Mouse (Mus musculus) forebrain, embryonic 11.5 days (tissue): ENCODE results near the gene Castor2. TPM values are rescaled to one million over a fixed set of nuclear protein-coding genes. Genes with fewer than 3 reads are reported as not detected.
A peak's percentile ranks its signal among the peaks of the same experiment; 100 is the strongest.

ENCODE experiments used
- ATAC-seq: fragments of 200-750 bp; cut with Nextera tagmentation; replicated peaks from 2 replicates; pipeline ENCODE4 v1.8.0; 2017; ENCODE audit warnings: moderate TSS enrichment; ENCODE audit not compliant: low FRiP score
- DNase-seq: peaks from one replicate; pipeline ENCODE4 v3.0.0-alpha.2; 2017; ENCODE audit warnings: low spot score
- H3K27ac ChIP-seq: fragments of 300-500 bp; sonication (generic); 2 replicates; pipeline ENCODE4 v1.5.1; 2014; ENCODE audit warnings: low read depth, low read length
- H3K27me3 ChIP-seq: fragments of 300-500 bp; sonication (generic); 2 replicates; pipeline ENCODE4 v1.6.1; 2014; ENCODE audit warnings: mild to moderate bottlenecking, low read length, mixed read lengths; ENCODE audit not compliant: control insufficient read depth, insufficient read depth
- H3K36me3 ChIP-seq: fragments of 300-500 bp; sonication (generic); 2 replicates; pipeline ENCODE4 v1.6.1; 2014; ENCODE audit warnings: mild to moderate bottlenecking, low read length, moderate library complexity, mixed read lengths; ENCODE audit not compliant: control insufficient read depth, insufficient read depth
- H3K4me1 ChIP-seq: fragments of 300-500 bp; sonication (generic); replicated peaks from 2 replicates; pipeline ENCODE4 v1.6.1; 2014; ENCODE audit warnings: low read length, mixed read lengths; ENCODE audit not compliant: control insufficient read depth, insufficient read depth
- H3K4me2 ChIP-seq: fragments of 300-500 bp; sonication (generic); 2 replicates; pipeline ENCODE4 v1.6.1; 2014; ENCODE audit warnings: low read depth, mild to moderate bottlenecking, low read length, moderate library complexity, mixed read lengths; ENCODE audit not compliant: severe bottlenecking
- H3K4me3 ChIP-seq: fragments of 300-500 bp; sonication (generic); 2 replicates; pipeline ENCODE4 v1.5.1; 2014; ENCODE audit warnings: low read depth, low read length
- H3K9ac ChIP-seq: fragments of 300-500 bp; sonication (generic); 2 replicates; pipeline ENCODE4 v1.6.1; 2014; ENCODE audit warnings: low read length
- H3K9me3 ChIP-seq: fragments of 300-500 bp; sonication (generic); 2 replicates; pipeline ENCODE4 v1.6.1; 2016; ENCODE audit warnings: low read length, mixed read lengths; ENCODE audit not compliant: control insufficient read depth
- WGBS: fragments of 180-500 bp; shearing (Covaris S2); extraction: QIAGEN DNeasy Blood & Tissue Kit; methylation state at CpG from one replicate; pipeline ENCODE4 v1.1.7; 2014; 5-methylcytosine and 5-hydroxymethylcytosine counted together
- polyA plus RNA-seq: library from polyadenylated mRNA; unstranded; fragments of >200 nt; fragmentation: Nextera tagmentation; extraction: Ambion mirVana; gene quantifications from 2 replicates; pipeline ENCODE4 v1.2.1, GENCODE M21; 2014

Gene Castor2
- polyA plus RNA-seq, 1 experiment from 2014 or later = 11.8 TPM

DNA sequence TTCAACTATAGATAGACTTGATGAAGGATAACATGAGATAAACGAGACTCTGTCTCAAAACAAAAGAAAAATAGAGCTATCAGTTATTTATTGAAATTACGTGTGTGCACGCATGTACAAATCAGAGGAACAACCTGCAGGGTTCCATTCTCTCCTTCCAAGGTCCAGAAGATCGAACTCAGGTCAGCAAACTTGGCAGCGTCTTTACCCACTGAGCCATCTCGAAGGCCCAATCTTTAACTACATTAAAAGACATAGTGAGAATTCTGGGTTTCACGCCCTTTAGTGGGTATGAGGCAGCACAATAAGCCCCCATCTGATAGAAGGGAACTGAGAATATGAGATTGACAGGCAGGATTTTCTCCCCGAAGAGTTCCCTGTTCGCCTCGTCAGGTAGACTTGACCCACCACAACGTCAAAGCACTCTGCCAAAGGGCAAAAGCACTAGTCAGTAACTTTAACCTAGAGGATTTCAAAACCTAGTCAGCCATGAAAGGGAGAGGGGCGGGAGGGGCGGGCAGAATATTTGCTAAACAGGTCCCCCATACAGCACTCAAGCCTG is 1.1 kb upstream of the Castor2 start:
- 47% methylated on average over 13 of the region's 13 CpGs for WGBS
- no peak for ATAC-seq
- no peak overlapping the region for H3K27ac ChIP-seq

GRCm38 (mm10) chr5:134098976-134099375 is 535 bp upstream of the Castor2 start:
- no peaks in the 10 kb centered on the region for H3K9me3 ChIP-seq
- ATAC-seq = peak; percentile 40
- H3K27me3 ChIP-seq = no peaks in the 10 kb centered on the region
- H3K27ac ChIP-seq = no peak overlapping the region
- peak overlapping the region; percentile 75 for H3K4me3 ChIP-seq
- peak overlapping the region; percentile 93 for H3K4me2 ChIP-seq
- DNase-seq = peak; percentile 68
- peaks cover 5% of the 10 kb centered on the region for H3K4me1 ChIP-seq
- H3K9ac ChIP-seq = peak overlapping the region; percentile 37
- no peaks in the 10 kb centered on the region for H3K36me3 ChIP-seq
- WGBS = 1% methylated on average over 17 of the region's 17 CpGs

More for the DNA sequence above, 1.1 kb upstream of the Castor2 start:
- DNase-seq = no peak
- Histone ChIP-seq H3K9ac (no peak overlapping the region; the same call in 1 of the 2 replicates), H3K4me2 (peak overlapping the region; percentile 93), H3K4me1 (peaks cover 8% of the 10 kb centered on the region), H3K9me3 (no peaks in the 10 kb centered on the region), H3K4me3 (peak overlapping the region; percentile 75), H3K36me3 (no peaks in the 10 kb centered on the region), H3K27me3 (no peaks in the 10 kb centered on the region)

DNA sequence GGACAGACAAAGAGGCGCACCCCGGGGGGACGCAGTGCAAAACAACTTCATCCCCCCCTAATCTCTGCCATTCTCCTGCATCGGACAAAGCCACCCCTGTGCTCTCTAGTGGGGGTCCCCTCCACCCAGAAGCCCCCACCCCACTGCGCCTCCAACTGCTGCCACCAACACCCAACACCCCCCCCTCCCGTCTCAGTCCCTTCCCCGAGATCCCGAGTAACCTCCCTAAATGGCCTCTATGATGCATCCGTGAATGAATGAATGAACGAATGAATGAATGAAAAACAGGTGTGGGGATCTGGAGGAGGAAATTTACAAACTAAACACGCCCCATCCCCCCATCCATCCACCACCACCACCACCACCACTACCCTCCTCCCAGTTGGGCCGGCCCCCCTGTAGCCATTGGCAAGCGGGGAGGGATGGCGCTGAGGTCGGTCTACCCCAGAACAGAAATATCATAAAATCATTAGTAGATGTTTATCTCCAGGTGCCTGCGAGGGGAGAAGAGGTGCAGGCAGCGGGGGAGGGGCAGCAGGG is 791 bp downstream of the Castor2 start:
- Histone ChIP-seq H3K9me3 (no peaks in the 10 kb centered on the region), H3K4me2 (peak overlapping the region; percentile 93), H3K27ac (peak overlapping the region; percentile 74; the same call in 1 of the 2 replicates), H3K4me1 (peaks cover 5% of the 10 kb centered on the region), H3K4me3 (peak overlapping the region; percentile 75), H3K36me3 (no peaks in the 10 kb centered on the region), H3K9ac (peak overlapping the region; percentile 79), H3K27me3 (no peaks in the 10 kb centered on the region)
- 1% methylated on average over 13 of the region's 17 CpGs for WGBS
- DNase-seq = peak; percentile 58
- ATAC-seq = peak; percentile 40

DNA sequence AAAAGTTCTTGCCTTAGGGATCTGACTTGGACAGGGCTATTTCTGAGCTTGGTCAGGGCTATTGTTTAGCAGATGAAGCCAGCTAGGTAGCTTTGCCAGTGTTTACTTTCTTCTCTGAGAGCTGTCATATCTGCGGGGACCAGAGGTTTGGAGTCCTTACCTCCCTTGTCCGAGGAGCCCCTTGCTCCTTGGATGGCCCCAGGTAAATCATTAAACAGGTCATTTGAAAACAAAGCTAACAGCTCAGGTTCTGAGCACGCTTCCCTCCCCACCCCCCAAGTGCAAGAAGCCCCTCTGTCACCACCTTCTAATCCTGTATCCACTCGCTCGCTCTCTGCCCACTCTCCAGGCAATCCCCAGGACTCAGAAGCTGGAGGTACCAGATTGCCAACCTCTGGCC is 1.8 kb downstream of the Castor2 start:
- no peak for DNase-seq
- no peak overlapping the region for H3K4me3 ChIP-seq
- H3K9ac ChIP-seq = no peak overlapping the region
- no peak overlapping the region for H3K27ac ChIP-seq
- WGBS = 61% methylated on average over 5 of the region's 5 CpGs
- H3K36me3 ChIP-seq = no peaks in the 10 kb centered on the region
- H3K4me2 ChIP-seq = 0 out of 2 replicates have a peak overlapping the region, but pooled peaks have one; percentile 2
- H3K9me3 ChIP-seq = no peaks in the 10 kb centered on the region
- no peak for ATAC-seq
- H3K27me3 ChIP-seq = no peaks in the 10 kb centered on the region
- H3K4me1 ChIP-seq = peaks cover 5% of the 10 kb centered on the region

- ATAC-seq (no peak), DNase-seq (no peak)
- H3K27ac ChIP-seq = no peak overlapping the region
Measured at GRCm38 (mm10) chr5:134101883-134102282, 2.4 kb downstream of the Castor2 start.

GRCm38 (mm10) chr5:134102720-134103119 is 3.2 kb downstream of the Castor2 start:
- H3K4me3 ChIP-seq = no peak overlapping the region
- no peak overlapping the region for H3K9ac ChIP-seq
- H3K4me2 ChIP-seq = no peak overlapping the region
- no peaks in the 10 kb centered on the region for H3K27me3 ChIP-seq
- no peaks in the 10 kb centered on the region for H3K9me3 ChIP-seq
- DNase-seq = no peak
- 72% methylated on average over 6 of the region's 6 CpGs for WGBS
- no peak for ATAC-seq
- peaks cover 5% of the 10 kb centered on the region for H3K4me1 ChIP-seq
- no peaks in the 10 kb centered on the region for H3K36me3 ChIP-seq
- no peak overlapping the region for H3K27ac ChIP-seq

More at GRCm38 (mm10) chr5:134101883-134102282, 2.4 kb downstream of the Castor2 start:
- no peaks in the 10 kb centered on the region for H3K9me3 ChIP-seq
- no peak overlapping the region for H3K9ac ChIP-seq
- no peak overlapping the region for H3K4me3 ChIP-seq
- no peaks in the 10 kb centered on the region for H3K27me3 ChIP-seq
- peaks cover 5% of the 10 kb centered on the region for H3K4me1 ChIP-seq
- 0 out of 2 replicates have a peak overlapping the region, but pooled peaks have one; percentile 2 for H3K4me2 ChIP-seq
- H3K36me3 ChIP-seq = no peaks in the 10 kb centered on the region
- WGBS = 36% methylated on average over 5 of the region's 5 CpGs

GRCm38 (mm10) chr5:134105829-134106228 is 6.3 kb downstream of the Castor2 start:
- ATAC-seq (no peak), DNase-seq (no peak)
- H3K27me3 ChIP-seq = no peaks in the 10 kb centered on the region
- H3K27ac ChIP-seq = no peak overlapping the region
- H3K4me1 ChIP-seq = no peaks in the 10 kb centered on the region
- H3K9me3 ChIP-seq = no peaks in the 10 kb centered on the region
- H3K4me2 ChIP-seq = no peak overlapping the region
- no peaks in the 10 kb centered on the region for H3K36me3 ChIP-seq
- 91% methylated on average over 8 of the region's 8 CpGs for WGBS
- H3K9ac ChIP-seq = no peak overlapping the region
- H3K4me3 ChIP-seq = no peak overlapping the region

DNA sequence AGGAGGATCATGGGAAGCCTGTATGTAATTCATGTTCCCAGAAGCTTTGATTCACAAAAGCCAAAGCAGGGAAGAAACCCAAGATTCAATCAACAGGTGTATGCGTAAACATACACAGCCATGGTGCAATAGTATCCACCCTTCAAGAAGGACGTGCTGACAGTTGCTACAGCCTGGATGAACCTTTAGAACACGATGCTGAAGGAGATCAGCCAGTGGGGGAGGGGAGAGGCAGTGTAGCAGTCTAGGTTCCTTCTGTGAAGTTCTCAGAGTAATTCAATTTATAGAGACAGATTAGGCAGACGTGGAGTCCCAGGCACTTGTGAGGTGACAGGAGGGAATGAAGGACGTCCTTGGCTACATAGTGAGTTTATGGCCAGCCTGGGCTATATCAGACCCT is 15.5 kb downstream of the Castor2 start:
- DNase-seq (no peak), ATAC-seq (no peak)
- no peak overlapping the region for H3K4me3 ChIP-seq
- H3K9ac ChIP-seq = no peak overlapping the region
- no peaks in the 10 kb centered on the region for H3K4me1 ChIP-seq
- no peaks in the 10 kb centered on the region for H3K9me3 ChIP-seq
- no peak overlapping the region for H3K4me2 ChIP-seq
- no peaks in the 10 kb centered on the region for H3K36me3 ChIP-seq
- H3K27me3 ChIP-seq = no peaks in the 10 kb centered on the region
- 91% methylated on average over 5 of the region's 5 CpGs for WGBS
- no peak overlapping the region for H3K27ac ChIP-seq
